Mouse (Mus musculus): ENCODE data around the gene Asic4.

The Asic4 gene

DNA sequence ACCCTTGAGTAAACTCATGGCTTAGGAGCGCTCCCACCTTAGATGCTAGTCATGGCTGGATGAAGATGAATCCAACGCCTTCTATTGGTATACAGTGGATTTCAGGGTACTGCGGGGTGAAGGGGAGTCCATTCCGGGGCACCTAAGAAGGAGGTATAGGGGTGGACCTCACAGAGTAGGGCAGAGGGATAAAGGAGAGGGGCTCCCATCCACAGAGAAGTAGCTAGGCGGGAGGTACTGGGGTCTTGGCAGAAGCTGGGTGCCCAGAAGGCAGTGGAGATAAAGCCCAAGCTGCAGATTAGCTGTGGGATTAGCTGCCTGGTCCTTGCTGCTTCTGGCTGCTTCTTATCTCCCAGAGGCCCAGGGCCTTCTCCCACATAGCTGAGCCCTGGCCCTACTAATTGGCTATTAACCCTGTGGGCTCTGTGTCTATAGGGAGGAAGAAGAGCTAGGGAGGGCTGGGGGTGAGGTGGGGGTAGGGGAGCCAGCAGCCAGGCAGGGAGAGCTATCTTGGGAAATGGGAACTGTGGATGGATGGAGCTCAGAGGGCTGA lies 13.5 kb downstream of the Asic4 start:
- no peak for DNase-seq (ENCODE audit: low spot score)

DNA sequence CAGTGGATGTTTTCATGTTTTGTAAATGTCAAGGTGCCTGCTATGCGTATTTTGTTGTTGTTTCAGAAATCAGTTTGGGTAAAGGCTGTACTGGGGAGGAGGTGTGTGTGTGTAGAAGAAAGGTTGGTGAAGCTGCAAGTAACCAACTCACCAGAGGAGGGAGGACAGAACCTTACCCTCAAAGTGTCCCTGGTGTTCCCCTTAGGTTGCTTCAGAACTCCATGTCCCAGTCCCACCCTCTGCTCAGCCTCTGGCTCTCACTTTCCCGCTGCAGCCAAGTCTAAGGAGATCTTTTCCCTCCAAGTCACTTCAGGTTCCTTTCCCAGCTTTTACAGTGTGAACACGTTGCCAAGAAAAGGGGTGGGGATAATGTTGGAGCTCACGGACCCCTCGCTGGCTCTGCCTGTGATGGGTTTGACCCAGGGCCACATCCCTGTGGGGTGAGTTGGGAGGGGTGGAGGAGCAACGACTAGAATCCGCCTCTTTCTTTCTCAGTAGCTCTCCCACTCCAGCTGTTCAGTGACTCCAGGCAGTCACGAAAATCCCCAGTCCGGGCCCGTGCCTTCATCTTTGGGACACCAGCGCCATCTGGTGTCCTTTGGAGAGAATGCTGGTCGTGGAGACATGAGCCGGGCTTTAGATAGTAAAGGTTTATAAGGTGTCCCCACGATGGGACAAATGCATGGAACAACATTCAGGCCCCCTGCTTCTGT lies 17.1 kb downstream of the Asic4 start:
- DNase-seq (ENCODE audit: low spot score): peak; percentile 95

DNA sequence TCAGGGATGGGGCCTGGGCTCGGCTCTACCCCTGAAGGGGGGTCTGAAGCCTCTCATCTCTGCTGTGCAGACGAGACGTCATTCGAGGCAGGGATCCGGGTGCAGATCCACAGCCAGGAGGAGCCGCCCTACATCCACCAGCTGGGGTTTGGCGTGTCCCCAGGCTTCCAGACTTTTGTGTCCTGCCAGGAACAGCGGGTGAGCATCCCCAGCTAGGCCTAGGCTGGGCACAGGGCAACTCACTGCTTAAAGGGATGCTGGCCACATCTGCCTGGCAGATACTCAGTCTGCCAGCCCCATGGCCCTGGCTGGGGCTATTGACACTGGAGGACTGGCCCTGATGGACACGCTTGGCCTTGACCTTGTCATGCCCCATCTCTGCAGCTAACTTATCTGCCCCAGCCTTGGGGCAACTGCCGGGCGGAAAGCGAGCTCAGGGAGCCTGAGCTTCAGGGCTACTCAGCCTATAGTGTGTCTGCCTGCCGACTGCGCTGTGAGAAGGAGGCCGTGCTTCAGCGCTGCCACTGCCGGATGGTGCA lies 19.1 kb downstream of the Asic4 start:
- DNase-seq (ENCODE audit: low spot score): no peak

DNA sequence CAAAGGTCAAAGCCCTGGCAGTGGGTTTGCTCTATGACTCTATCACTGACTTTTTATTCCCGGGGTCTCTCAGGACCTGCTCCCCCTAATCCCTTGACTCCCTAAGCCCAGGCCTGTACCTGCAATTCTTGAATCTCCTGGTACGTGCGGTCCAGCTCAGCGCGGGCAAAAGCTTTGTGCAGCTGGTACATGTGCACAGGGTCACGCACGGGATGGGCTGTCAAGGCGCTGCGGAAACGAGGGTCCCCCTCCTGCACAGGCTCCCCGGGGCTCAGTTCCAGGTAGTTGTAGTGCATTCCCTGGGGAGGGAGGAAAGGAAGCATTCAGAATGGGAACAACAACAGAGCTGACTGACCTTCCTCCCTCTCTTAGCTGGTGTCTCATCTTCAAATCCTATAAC lies 26.2 kb downstream of the Asic4 start:
- DNase-seq (ENCODE audit: low spot score): no peak

DNA sequence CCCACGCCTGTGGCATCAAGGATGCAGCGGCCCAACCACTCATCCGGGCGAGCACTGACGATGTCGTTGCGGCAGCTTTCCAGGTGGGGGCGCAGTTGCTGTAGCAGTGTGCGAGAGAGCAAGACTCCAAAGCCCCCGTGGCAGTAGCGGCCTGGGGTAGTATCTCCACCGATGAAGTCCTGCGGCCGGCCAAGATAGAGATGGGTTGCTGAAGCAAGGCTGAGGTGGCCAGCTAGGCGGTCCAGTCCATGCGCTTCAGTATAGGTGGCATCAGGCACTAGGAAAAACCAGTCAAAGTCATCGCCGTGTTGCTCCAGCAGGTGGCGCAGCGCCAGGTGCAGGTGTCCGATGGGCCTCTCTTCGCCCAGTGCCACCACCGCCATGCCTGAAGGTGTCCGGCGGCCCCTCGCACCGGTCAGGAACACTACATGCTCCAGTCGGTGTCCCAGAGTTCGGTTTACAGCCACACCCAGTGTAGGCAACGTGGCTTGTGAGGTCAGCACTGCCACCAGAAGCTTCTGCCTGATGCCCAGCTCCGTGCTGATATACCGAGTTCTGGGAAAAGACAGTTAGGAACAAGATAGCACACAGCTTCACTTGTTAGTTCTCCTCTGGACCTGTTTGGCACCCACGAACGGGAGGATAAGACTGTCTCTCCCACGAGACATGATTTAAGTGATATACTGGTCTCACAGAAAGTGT lies 27.2 kb downstream of the Asic4 start:
- DNase-seq (ENCODE audit: low spot score): peak; percentile 86

DNA sequence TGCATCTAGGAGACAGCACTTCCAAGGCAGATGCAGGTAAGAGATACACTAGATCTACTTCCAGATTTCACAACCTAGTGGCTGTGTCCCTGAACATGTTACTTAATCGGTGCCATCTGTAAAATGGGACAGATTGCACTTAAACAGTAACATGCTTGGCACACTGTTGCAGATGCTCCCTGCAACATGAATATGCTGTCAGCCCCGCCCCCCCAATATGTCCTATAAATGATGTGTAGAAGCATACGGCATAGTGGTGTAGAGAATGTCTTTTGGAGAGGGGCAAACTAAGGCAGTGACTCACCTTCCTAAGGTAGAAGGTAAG lies 27.7 kb downstream of the Asic4 start:
- no peak for DNase-seq (ENCODE audit: low spot score)

- peak; percentile 57 for DNase-seq (ENCODE audit: low spot score)
Observed at GRCm38 (mm10) chr1:75478497-75478896, 28.3 kb downstream of the Asic4 start.

- DNase-seq (ENCODE audit: low spot score): peak; percentile 99
Observed at GRCm38 (mm10) chr1:75478916-75479634, 28.8 kb downstream of the Asic4 start, which contains the start of the genes Chpf and Tmem198. Chpf (minus strand) TSS chr1:75479307. Tmem198 (plus strand) TSS chr1:75479532.

- no peak for DNase-seq (ENCODE audit: low spot score)
Observed at GRCm38 (mm10) chr1:75479635-75479989, 29.4 kb downstream of the Asic4 start.

GRCm38 (mm10) chr1:75480036-75480435 lies 29.8 kb downstream of the Asic4 start:
- no peak for DNase-seq (ENCODE audit: low spot score)

DNA sequence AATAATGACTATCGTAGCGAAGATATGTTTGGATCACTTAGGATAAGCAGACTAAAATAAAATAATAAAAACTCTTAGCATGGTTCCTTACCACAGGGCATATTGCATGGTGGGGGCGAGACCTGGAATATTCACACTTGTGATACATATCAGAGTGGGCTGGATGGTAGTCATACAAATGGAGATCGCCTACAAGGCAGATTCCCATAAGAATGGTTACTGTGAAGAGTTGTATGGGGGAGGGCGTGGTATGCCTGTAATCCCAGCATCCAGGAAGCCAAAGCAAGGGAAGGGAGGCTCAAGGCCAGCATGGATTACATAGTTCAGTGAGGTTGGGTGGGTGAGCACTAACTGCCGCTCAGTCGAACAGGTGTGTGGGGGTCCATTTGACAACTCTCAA lies 30.5 kb downstream of the Asic4 start:
- DNase-seq (ENCODE audit: low spot score): no peak

DNA sequence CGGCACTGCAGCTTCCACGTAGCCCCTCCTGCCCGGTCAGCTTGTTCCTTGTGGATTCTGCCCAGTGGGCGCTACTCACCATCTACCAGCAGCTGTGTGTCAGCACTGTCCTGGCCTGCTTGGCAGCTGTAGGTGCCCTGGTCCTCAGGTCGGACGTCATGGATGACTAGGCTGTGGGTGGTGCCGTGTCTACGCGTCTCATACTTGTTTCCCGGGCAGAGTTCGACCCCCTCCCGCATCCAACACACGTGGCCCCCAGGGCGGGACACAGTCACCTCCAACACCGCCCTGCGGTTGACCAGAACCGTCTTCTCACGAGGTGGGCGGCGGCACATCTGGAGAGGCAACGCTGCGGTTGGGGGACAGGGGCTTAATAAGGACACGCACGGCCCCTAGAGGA lies 36.3 kb downstream of the Asic4 start:
- no peak for DNase-seq (ENCODE audit: low spot score)

GRCm38 (mm10) chr1:75487040-75487404 lies 36.8 kb downstream of the Asic4 start:
- no peak for DNase-seq (ENCODE audit: low spot score)

DNA sequence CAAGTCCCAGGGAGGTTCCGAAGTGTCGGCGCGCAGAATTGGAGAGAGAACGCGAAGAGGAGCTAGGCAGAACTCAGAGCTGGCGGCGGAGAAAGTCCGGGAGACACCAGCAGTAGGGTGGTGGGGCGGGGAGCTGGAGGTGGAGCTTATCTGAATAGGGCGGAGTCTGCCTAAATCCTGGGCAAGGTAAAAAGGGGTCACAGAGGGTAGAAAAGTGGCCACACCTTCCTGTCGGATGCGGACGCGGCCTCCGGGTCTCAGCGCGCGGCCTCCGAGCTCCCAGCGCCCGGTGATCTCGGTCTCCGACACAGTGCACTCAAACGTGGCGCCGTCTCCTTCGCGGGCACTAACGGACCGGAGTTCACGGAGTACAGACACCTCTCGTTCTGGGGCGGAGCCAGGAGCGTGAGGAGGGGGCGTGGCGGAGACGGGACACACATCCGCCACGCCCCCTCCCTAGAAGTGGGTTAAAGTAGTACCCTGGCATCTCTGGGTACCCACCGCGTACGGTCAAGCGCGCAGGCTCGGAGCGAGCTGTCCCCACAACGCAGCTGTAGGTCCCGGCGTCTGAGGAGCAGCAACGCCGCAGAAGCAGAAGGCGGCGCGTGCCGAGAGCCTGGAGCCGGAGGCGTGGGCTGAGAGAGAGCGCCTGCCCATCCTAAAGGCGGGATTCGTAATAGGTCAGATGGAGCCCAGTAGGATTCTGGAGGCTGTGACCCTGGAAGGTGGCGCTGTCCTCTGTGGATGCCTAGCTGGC lies 37.3 kb downstream of the Asic4 start:
- peak; percentile 89 for DNase-seq (ENCODE audit: low spot score)

GRCm38 (mm10) chr1:75490785-75491551 lies 40.7 kb downstream of the Asic4 start:
- DNase-seq (ENCODE audit: low spot score): no peak

DNA sequence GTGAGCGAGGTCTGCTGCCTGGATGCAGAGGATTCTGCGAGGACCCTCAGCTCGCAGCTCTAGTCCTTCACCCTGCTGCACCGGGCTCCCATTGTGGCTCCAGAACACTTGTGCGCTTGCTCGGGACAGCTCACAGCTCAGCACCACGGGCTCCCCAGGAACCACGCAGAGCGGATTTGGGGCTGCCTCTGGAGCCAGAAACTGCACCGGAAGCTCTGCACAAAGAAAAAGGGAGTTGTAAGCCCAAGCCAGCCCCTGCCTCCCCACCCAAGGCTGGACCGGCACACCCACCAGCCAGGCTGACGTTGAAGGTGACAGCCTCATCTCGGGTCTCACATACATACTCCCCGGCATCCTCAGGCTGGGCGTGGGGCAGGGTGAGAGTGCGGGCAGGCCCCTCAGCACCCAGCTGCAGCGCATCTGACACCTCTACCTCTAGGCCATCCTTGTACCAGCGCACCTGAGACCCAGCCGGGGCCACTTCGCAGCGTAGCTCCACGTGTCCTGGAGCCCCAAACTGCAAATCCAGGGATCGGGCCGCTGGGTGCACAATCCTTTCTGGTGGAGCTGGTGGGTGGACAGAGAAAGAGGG lies 42.4 kb downstream of the Asic4 start:
- DNase-seq (ENCODE audit: low spot score): no peak

DNA sequence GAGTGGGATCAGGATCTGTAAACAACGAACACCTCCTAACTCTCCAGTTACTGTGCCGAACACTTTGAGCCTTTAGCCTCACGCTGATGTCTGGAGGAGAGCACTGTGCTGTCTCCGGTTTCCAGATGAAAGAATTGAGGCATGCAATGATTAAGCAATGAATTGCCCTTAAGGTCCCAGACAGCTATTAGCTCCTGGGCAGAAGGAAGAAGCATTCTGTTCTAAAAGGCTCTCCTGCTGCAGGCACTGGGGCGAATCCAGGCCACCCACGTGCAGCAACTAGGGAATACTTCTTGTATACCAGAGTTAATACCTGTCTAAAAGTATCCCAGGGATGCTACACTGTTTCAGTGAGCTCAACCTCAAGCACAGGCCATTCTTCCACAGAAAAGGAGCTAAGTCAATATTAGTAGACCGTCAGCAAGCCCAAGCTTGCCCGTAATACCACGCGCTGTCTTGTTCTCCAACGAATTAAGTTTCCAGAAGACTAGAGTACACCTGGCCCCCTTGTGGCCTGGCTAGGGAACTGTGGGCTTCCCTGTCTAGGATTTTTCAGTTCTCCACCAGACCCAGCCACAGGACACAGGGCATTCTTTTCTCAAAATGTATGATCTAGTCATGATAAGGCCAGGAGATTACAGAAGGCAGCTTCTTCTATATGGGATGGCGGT lies 44.8 kb downstream of the Asic4 start:
- DNase-seq (ENCODE audit: low spot score): peak; percentile 78

GRCm38 (mm10) chr1:75498897-75499296 lies 48.7 kb downstream of the Asic4 start:
- DNase-seq (ENCODE audit: low spot score): no peak

- DNase-seq (ENCODE audit: low spot score): no peak
Observed at GRCm38 (mm10) chr1:75499441-75499840, 49.2 kb downstream of the Asic4 start.

DNA sequence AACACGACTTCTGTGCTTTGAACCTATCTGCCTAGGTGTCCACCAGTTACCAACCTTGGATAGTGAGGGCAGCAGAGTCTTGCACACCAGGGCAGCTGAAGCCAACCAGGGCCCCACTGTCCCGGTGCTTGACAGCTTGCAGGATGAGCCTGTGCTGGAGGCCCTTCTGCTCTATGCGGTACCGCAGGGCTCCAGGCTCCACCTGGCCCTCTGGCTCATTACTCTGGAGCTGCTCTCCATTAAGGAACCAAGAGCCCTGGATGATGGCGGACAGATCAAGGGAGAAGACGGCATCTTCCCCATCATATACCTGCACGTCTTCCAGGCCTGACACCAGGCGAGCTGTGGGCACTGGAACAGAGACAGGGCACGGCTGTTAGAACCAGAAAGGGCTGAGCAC lies 51.7 kb downstream of the Asic4 start:
- no peak for DNase-seq (ENCODE audit: low spot score)
